Mouse (Mus musculus): ENCODE data around the gene Ctps2.

- TF ChIP-seq CTCF (IDR thresholded peaks at IDR 0.05; ENCODE audit: control insufficient read depth, insufficient read depth, insufficient replicate concordance, low read depth, low read length) (no peak), POLR2A (IDR thresholded peaks at IDR 0.05; ENCODE audit: control insufficient read depth, low read depth, low read length) (no peak)
Observed at GRCm38 (mm10) chrX:162921487-162922125, 20.6 kb downstream of the Ctps2 start.
